Mouse (Mus musculus) gastrocnemius, adult 18-20 months (tissue): Measurements from ENCODE around the gene Selp. TPM values are rescaled to one million over a fixed set of nuclear protein-coding genes. Genes with fewer than 3 reads are reported as not detected.

ENCODE experiments used
- DNase-seq: peaks from one replicate; pipeline ENCODE4 v3.0.0; 2021; ENCODE audit warnings: low spot score
- long read RNA-seq, 2 experiments: library from polyadenylated mRNA; stranded (forward); transcript quantifications; one replicate each; pipeline ENCODE4 v2.0.0; 2021
- total RNA-seq, 2 experiments: library from RNA; stranded (reverse); gene quantifications; 2 replicates each; pipeline ENCODE4 v1.2.3; 2021

The Selp gene
- total RNA-seq: under 1 TPM; 0.27 to 0.62 TPM
- long read RNA-seq, experiment 1: 0 reads
- long read RNA-seq, experiment 2: 0 reads

DNA sequence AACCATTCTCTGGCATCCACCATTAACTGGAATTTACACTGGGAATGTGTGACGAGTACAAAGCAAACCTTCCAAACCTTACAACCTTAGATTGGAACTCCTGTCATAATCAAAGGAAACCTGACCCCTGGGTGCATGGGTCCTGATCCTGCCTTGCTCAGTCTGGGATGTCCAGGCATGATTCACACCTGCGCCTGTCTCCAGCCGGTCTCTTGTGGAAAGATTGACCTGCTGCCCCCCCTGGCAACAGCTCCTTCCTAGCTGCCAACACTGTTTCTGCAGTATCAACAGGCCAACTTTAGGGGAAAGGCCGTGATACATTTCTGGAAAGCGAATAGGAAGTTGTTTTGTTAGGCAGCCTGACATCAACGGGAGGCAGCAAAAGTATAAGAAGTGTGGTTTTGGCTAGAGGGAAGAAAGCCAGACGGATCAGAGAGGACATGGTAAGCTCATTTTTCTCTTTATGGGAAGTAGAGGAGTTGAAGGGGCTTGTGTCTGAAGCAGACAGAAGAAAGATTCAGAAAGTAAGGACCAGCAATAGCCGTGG lies at the start of gene Selp:
Gene Selp, plus strand, starts transcription at position 318 of the 547 bp plus-strand sequence.
- DNase-seq: no peak

DNA sequence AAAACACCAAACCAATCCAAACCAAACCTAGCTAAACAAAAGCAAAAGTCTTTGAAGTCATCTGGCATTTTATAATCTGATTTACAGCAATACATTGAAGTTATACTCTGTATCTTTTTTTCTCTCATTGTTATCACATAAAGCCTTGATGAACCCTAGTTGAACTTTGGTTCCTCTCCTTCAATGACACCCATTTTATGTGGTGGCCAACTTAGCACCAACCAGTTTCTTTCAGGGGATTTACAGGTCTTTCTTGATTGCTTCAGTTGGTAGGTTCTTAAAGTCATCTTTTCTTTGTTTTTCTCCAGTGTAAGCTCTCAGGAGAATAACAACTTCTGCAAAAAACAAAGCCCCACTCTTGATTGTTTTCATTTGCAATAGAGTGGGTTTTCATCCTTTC lies 45.8 kb upstream of the Selp start:
- DNase-seq: no peak

DNA sequence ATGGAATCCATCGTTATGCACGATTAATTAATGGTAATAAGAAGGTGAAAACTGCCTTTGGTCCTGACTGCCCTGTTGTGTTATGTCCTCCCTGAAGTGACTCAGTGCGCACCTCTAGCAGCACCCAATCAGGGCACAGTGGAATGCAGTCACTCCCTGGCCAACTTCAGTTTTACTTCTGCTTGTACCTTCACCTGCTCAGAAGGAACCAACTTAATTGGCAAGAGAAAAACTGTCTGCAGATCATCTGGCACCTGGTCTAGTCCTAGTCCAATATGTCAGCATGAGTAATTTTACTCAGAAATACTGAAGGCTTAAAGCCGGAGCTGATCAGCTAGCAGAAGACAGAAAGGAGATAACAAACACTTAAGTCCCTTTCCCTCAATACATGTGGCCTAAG lies 44.6 kb upstream of the Selp start:
- DNase-seq: no peak

DNA sequence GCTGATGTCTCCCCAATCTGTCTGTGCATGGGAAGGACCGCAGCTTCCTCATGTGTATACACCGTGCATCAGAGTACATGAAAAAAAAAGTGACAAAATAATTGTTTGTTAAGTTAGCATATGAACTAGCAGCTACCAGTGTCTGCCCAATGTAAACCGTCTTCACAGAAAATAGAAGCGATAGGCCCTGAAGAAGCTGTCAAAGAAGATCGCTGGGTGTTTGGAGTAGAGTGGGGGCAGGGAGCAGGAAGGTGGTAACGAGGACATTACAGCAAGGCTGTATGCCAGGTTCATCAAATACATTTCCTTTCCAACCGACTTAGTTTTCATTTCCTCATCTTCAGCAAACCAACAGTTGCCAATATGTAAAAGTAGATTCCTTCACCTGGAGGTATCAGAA lies 44.0 kb upstream of the Selp start:
- no peak for DNase-seq

DNA sequence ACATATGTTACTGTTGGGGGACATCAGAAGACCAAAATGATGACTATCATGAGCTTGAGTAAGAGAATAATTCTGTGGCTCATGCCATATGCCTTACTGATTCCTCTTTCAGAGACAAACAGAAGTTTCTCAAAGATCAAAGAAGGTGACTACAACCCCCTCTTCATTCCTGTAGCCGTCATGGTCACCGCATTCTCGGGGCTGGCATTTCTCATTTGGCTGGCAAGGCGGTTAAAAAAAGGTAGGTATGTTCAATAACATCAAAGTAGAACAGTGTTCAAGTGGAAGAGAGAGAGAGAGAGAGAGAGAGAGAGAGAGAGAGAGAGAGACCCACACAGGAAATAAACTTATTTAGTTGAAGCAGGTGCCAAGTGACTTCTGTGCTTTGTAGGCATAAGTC lies 43.1 kb upstream of the Selp start:
- no peak for DNase-seq

DNA sequence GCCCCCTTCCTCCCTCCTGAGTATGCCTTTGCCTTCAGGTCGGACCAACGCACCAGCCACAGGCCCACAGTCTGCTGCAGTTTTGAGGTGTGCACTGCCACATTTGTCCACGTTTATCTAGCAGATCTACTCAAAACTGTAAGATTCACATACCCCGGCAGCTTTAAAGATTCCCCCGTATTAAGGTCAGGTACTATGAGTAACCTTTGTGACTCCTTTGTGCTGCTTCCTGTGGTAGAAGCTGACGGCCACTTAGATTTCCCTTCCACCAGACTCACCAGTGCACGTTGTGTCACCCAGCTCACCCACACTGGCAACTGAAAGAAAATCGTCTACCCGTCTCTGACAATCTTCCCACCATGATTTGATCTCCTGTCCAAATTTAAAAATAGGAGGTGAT lies 42.0 kb upstream of the Selp start:
- no peak for DNase-seq

DNA sequence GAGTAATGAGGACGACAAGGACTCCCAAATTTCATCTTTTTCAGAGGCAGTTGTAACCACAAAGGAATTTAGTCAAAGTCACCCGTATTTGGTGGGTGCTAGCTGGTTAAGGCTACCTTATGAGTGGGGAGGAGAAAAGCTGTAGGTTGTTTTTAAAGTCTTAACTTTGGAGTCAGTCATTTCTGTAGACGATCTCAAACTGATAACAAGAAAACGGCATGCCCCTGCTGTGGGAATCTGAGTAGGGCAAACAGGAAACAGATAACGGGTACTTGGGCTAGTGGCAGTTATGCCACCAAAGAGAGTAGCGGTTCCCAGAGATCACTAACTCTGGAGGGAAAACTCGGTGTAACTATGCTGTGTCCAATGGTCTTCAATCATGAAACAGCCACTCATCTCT lies 41.3 kb upstream of the Selp start:
- no peak for DNase-seq

DNA sequence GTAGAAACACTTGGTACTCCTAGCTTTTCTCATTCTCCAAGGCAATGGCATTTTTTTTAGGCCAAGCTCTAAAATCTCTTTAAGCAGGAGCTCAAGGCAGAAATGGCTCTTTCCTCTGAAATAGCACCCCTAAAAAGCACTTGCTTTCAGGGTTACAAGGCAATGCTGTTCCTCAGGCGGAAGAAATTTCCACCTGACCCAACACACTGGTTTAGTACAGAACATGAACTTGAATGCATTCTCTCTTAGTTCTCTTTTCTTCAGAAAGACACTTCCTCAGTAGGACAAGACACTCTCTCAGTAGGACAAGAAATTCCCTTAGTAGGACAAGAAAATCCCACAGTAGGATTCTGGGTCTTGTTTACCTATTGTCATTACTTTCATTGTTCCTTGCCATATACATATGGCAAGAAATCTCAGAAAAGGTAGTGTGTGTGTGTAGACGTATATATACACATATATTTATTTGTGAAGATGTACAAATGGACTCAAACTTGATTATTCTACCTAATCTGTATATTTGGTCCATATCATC lies 40.4 kb upstream of the Selp start:
- no peak for DNase-seq

DNA sequence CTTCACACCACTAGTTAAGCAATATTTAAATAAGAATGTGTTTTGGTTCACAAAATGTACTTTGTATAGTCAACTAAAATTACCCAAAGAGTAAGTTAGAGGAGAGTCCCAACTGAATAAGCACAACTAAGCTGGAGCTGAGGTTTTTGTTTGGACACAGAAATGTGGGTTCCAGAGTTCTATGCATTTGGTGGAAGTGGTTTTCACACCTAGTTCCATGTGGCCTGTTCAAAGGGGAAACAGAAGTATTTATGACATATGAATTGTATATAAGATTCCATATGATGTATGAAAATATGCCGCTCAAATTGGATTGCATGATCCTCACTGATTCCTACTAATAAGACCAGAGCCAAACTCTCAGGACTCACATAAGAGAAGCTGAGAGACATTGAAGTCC lies 39.6 kb upstream of the Selp start:
- no peak for DNase-seq

DNA sequence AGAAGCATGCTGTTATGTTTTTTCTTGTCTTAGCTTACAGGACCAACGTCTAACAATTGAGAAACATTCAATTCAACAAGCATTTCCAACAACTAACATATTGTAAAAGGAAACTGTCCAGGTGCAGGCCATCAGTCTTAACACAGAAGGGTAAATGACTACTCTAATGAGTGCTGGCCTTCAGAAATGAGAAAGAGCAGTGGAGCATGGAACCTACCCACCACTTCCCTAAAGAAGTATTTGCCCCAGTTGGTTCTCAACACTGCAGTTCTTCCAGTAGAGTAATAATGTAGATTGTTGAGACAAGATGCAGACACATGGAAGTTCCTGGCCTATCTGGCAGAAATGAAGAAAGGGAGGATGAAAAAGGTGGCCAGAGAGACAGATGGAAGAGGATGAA lies 38.6 kb upstream of the Selp start:
- no peak for DNase-seq

DNA sequence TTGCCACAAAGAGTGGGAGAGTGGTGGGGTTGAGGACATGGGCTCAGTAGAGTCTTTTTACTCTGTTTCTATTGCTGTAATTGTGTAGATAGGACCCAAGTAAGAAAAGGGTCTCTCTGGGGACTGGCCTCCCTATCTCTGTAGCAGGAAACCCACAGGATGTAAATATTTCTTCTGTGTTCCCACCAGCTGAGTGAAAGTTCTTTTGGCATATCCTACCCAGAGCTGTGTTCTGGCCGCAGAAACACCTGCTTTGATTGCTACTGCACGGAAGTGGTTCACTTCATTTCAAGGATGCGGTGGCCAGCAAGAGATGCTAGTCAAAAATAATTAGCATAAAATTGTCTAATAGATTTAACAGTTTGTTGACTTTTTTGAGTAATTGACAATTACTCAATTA lies 38.0 kb upstream of the Selp start:
- no peak for DNase-seq

DNA sequence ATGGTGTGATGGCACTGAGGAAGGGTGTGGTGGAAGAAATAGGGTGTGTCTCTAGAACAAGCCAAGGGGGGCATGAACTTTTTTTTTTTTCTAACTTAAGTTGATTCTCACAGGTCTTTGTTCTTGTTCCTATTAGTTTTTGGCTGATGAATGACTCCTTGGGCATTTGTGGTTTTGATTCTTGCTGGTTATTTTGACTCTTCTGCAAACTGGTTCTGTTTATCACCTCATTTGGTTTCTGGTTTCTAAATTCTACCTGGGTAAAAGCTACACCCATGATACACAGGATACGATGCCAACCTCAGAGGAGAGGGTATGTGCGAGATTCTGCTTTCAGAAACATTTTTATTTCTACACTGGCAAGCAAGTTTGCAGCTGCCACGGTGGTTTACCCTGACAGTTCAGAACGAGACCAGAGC lies 36.7 kb upstream of the Selp start:
- DNase-seq: no peak

DNA sequence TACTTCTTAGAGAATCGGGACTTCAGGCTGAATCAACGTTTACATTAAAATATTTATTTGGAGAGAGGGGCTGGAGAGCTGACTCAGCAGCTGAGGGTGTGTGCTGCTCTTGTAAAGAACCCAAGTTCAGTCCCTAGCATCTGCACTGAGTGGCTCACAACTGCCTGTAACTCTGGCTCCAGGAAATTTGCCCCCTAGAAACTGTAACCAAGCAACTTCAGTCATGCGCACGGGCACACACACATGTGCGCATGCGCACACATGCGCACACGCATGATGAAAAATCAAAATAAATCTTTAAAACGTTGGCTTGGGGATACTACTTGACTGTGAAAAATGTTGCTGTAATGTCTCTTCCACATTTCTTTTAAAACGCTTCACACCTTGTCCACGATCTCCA lies 36.0 kb upstream of the Selp start:
- DNase-seq: no peak

DNA sequence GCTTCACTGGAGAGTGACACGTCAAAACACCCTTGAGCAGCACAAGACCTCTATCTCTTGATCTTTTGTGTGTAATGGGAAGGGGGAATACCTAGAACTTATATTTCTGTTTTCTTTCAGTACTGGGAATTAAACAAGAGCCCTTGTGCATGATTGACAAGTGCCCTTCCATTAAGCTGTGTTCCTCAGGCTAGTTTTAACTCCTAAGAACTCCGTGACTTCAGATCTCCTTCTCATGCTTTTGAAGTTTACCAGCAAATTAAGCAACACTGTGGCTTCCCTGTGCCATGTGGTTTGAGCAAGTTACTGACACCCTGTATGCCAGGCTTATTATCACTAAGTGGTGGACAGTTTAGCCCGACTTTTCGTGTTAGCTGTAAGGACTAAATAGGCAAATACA lies 32.0 kb upstream of the Selp start:
- no peak for DNase-seq

DNA sequence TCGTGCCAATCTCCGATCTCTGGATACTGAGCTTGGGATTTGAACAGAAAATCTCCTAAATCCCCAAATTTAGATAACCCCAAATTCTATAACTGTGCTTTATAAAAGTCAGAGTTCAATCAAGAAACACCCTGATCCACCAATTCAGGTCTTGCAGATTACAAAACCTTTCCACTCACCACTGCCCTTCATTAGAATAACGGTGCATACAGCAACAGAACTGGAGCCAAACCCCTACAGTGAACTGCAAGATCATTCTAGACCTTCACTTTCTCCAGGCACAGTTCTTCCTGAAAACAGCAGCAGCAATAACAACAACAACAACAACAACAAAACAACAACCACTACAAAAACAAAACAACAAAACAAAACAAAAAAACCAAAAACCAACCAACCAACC lies 28.3 kb upstream of the Selp start:
- DNase-seq: no peak

DNA sequence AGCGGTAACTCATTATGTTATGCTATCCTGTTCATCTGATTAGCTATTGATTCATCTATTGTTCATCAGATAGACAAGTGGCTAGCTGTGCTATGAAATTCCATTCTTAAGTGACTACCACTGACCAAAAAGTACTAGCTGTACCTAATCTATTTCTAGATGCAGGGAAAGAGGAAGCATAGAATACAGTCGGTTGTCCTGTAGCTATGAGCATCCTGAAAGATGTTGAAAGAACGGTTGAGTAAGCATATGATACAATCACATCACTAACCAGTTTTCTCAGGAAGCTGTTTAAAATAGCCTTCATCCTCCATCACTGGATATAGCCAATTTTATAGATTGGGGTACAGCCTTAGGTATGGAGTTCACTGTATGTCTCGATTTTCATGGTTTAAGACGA lies 27.2 kb upstream of the Selp start:
- DNase-seq: no peak

DNA sequence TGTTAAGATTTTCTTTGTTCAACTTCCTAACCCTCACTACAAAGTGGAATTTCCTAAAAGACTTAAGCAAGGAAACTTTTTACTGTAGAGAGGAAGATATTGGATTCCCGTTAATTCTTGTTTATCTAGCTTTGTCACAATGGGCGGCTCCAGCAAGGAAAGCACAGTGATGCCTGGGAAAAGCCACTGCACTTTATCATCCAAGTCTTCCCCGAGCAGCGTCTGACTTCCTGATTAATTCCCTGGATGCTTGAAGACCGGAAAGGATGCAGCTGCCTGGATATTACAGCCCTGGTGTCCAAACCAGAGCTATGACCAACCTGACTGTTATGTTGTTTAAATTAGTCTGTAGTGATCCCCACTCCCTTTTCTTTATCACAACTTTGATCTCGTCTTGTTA lies 18.3 kb upstream of the Selp start:
- DNase-seq: no peak

DNA sequence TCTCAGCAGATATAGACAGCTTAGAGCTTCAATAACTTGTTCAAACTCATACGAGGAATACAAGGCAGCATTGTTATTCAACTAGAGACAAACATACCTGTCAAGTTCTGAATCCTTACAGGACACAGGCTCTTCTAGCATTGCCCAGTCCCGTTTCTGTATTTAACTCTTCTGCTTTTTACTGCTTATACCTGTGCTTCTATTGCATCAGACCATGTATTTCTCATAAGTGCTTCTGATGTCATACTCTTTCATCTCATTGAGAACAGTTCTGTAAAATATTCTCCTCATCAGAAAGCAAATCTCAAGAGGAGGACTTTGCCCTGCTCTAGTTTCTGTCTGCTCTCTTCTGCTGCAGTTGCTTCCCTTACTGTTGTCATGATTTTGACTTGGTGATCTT lies 17.2 kb upstream of the Selp start:
- no peak for DNase-seq

DNA sequence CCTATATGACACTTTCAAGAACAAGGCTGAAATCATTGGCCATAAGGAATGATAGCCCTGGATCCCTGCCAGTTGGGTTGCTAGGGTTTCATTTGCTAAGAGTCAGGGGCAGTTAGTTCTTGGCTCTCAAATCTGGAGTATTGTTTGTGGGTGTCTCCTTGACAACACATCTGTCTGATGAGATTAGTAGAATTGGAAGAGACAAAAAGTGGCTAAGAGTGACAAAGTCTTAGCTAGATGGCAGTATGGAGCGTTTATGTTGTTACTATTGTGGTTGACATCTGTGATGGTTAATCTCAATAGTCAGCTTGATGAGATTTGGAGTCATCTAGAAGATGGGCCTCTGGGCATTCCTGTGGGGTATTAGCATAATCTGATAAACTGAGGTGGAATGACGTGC lies 16.7 kb upstream of the Selp start:
- no peak for DNase-seq

DNA sequence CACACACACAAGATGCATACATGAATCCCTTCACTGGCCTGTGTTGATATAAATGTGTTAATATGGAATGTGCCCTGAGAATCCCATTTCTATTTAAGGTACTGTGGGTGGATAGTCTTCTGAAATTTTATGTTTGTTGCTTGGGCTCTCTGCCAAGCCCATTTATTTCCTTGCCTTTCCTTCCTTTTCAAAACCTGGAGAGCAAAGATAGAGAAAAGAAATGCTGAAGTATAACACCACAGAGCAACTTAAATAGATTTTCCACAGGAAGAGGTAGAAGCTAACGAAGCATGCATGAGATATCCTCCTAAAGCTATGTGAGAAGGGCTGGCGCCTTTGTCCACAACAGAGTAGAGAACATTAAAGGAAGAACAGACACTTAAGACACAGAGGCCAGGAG lies 5.3 kb upstream of the Selp start:
- DNase-seq: no peak

DNA sequence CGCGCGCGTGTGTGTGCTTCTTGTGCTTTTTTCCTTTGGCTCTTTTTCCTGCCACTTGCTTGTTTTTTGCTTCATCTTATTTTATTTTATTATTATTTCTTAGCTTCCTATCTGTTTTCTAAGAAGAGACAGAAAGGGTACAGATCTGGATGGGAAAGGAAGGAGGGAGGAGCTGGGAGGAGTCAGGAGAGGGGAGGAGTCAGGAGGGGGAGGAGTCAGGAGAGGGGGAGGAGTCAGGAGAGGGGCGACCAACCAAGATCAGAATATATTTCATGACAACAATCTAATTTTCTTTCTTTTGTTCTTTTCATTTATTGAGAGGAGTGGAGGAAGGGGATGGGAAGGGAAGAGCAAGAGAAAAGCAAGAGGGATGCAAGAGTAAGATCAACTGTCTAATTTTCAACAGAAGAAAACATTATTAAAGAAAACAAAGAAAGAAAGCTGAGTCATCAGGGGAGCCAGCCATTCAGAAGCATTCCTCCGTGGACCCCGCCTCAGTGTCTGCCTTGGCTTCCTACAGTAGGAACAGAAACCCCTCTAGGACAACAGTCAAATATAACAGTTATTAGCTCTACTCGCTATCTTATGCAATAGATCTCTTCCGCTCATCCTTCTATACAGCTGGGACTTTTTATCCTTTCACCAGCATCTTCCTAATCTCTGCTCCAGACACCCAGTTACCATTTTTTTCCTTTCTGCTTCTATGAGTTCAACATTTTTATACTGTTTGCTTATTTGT lies 4.3 kb upstream of the Selp start:
- DNase-seq: no peak

DNA sequence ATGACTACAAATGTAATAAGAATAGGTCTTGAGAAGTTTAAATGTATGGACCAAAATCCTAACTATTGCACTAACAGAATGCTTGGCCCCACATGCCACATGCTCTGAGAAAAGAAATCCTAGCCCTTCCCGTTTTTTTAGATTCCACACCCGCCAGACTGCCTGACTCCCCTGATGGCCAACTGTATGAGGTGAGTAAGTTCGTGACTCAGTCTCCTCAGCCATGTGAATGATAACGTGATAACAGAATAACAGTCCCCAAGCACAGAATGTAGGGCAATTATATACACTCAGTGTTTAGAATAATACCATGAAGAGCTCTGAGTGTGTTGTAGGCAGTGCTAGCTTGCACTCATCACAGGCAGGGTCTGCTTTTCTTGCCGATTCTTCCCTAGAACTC lies 784 bp upstream of the Selp start:
- DNase-seq: no peak

DNA sequence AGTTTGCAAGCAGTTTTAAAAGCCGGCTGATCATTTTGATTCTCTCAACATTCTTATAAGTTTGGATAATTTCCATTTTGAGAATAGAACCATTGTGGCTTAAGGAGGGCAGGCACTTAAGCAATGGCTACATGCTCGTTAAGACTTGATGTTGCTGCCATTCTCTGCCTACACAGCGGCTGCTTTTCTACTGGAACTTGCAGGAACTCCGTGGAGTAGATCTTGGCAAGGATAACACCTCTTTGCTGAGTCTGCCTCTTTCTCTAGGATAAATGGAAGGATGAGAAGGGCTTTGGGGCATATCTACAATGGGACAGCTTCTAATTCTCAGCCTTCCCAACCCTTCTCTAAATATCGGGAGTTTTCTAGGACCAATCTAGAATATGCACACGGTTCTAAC lies 583 bp downstream of the Selp start:
- DNase-seq: no peak

DNA sequence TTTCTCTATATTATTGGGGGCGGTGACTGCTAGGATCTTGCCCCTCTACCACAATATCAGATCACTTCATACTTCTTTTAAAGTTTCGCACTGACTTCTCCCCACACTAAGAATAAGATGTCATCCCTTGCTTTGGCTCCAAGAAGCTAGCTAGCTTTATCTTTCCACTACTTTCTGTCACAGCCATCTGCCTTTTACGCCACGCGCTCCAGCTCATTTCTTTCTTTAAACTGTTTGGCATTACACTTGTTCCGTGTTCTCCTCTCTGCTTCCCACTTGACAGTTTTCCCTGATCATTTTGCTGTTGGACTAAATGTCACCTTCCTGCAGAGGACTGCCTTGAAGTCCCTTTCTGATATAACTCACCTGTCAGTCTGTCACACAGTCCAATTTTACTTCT lies 2.8 kb downstream of the Selp start:
- no peak for DNase-seq
